27 mouse cellular contexts compared by ENCODE assay signal in the genomic region with DNA sequence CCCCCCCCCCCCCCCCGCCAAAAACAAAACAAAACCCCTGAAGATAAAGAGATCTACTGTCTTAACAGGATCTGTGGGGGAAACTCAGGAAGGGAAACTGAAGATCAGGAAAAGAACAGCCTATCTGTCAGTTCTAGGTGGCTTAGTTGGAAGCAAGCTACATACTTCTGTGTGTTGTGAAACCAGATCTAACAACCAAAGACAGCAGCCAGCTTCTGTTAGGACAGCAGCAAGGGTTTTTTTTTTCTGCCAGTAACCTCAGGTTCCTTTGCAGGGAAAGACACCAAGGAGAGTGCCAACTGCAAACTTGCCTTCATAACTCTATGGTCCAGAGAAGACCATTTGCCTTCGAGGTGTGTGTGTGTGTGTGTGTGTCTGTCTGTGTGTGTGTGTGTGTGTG.
"Had no signal": no experiment of that assay in that cellular context is flagged by ENCODE, and none has a peak within 500 bp of the region (broad histone marks: within the 10 kb centered on the region; RNA-seq: fewer than 3 reads in every experiment).

No protein-coding gene starts in this region.

- H3K27ac ChIP-seq: gastrocnemius, adult 2 months; heart, adult 2 months; heart, embryonic 13.5 days; heart, embryonic 15.5 days; hindbrain, embryonic 13.5 days; hindbrain, embryonic 15.5 days; hindbrain, postnatal 0 days; intestine, embryonic 15.5 days; kidney, embryonic 15.5 days; kidney, postnatal 0 days; limb, embryonic 13.5 days; limb, embryonic 15.5 days; liver, embryonic 14.5 days had no signal

- DNase-seq: gastrocnemius, adult 2 months; gastrocnemius, postnatal 10 days; gastrocnemius, postnatal 25 days; heart, adult 2 months; heart, postnatal 14 days; heart, postnatal 36 days; kidney, adult 11 months; kidney, adult 2 months; kidney, adult 9 months; kidney, postnatal 14 days; kidney, postnatal 36 days; layer of hippocampus, adult 9-11 months; layer of hippocampus, postnatal 36 days; left cerebral cortex, postnatal 4 days had no signal

- H3K4me2 ChIP-seq: heart, embryonic 11.5 days; heart, embryonic 13.5 days; heart, embryonic 15.5 days; hindbrain, embryonic 13.5 days; hindbrain, embryonic 15.5 days; intestine, embryonic 15.5 days; kidney, embryonic 15.5 days; limb, embryonic 13.5 days; limb, embryonic 15.5 days; liver, embryonic 11.5 days had no signal

- H3K36me3 ChIP-seq: heart, embryonic 13.5 days; heart, embryonic 15.5 days; hindbrain, embryonic 13.5 days; hindbrain, embryonic 15.5 days; intestine, embryonic 15.5 days; kidney, embryonic 15.5 days; limb, embryonic 13.5 days; limb, embryonic 15.5 days had no signal

- H3K4me3 ChIP-seq: gastrocnemius, adult 2 months; heart, adult 2 months; heart, embryonic 13.5 days; heart, embryonic 15.5 days; hindbrain, embryonic 13.5 days; hindbrain, embryonic 15.5 days; intestine, embryonic 15.5 days; kidney, embryonic 15.5 days; limb, embryonic 13.5 days; limb, embryonic 15.5 days had no signal

- ATAC-seq: intestine, embryonic 15.5 days had no signal

- H3K4me1 ChIP-seq: heart, embryonic 13.5 days; heart, embryonic 15.5 days; hindbrain, embryonic 15.5 days; intestine, embryonic 15.5 days; kidney, embryonic 15.5 days had no signal

- H3K27me3 ChIP-seq: heart, embryonic 13.5 days; heart, embryonic 15.5 days; hindbrain, embryonic 15.5 days; intestine, embryonic 15.5 days; kidney, embryonic 15.5 days; limb, embryonic 13.5 days; limb, embryonic 15.5 days had no signal

- H3K9me3 ChIP-seq: heart, embryonic 13.5 days; heart, embryonic 15.5 days; hindbrain, embryonic 13.5 days; hindbrain, embryonic 15.5 days; intestine, embryonic 15.5 days; kidney, embryonic 15.5 days; limb, embryonic 13.5 days; limb, embryonic 15.5 days had no signal

- H3K9ac ChIP-seq: heart, embryonic 13.5 days; heart, embryonic 15.5 days; hindbrain, embryonic 13.5 days; hindbrain, embryonic 15.5 days; intestine, embryonic 15.5 days; kidney, embryonic 15.5 days; limb, embryonic 13.5 days; limb, embryonic 15.5 days; liver, embryonic 14.5 days had no signal
